8 mouse cellular contexts compared by ENCODE assay signal in the genomic region with DNA sequence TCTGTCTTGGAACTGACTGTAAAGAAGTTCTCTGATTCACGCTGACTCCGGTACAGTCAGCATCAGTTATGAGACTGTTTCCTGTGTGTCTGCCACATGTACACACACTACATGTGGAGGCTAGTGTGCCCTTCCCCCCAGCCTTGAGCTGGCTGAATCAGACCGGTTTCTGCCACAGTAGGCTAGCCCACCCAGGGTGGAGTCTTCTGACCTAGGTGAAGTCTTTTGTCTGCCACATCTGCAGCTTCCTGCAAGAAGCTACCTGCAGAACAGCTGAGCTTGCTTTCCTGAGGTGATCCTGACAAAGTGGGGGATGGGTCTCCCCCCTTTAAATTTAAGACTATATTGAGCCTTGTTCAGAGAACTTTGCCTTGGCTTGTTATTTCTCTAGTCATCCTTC. TPM values are rescaled to one million over a fixed set of nuclear protein-coding genes. Genes with fewer than 3 reads are reported as not detected.
DNase-seq lines count a peak whose midpoint lies in the region; ATAC-seq and TF ChIP-seq lines count a peak whose summit lies in the region.

A gene (minus strand): TSS at position 146 of the 400 bp plus-strand sequence.

- H3K36me3 ChIP-seq in megakaryocyte, embryonic 14.5 days (replicated peaks; ENCODE audit: low read length): peaks cover 17% of the 10 kb centered on the region

- H3K4me1 ChIP-seq in megakaryocyte, embryonic 14.5 days: peaks cover 21% of the 10 kb centered on the region

- H3K27me3 ChIP-seq in megakaryocyte, embryonic 14.5 days (replicated peaks): no peaks in the 10 kb centered on the region

- DNase-seq in layer of hippocampus, adult 2 months (ENCODE audit: low spot score in 2 of 2): no peak
- DNase-seq in layer of hippocampus, adult 9-10 months (ENCODE audit: low spot score): no peak
- DNase-seq in adrenal gland, postnatal 10 days: no peak
- DNase-seq in gastrocnemius, adult 8-10 months (ENCODE audit: low spot score in 2 of 2): no peak
- DNase-seq in embryo, embryonic 10 days (ENCODE audit: low spot score): no peak
- no peak for DNase-seq in cerebellum, postnatal 36 days

- H3K4me3 ChIP-seq in layer of hippocampus, adult 2 months: peak within 1 kb of the TSS; percentile 78
- H3K4me3 ChIP-seq in megakaryocyte, embryonic 14.5 days (replicated peaks): peak within 1 kb of the TSS; percentile 97

- no peaks in the 10 kb centered on the region for H3K9me3 ChIP-seq in megakaryocyte, embryonic 14.5 days

- ATAC-seq in inflammation-experienced regulatory T-cells, adult 6 months: no peak

- peak within 1 kb of the TSS; percentile 93 for H3K27ac ChIP-seq in layer of hippocampus, adult 2 months

- TF ChIP-seq CTCF in layer of hippocampus, adult 2 months (conservative IDR thresholded peaks at IDR 0.05): no peak

RNA-seq across cellular contexts. Expression of the gene that starts here (rescaled TPM):
- total RNA-seq in layer of hippocampus, adult 2 months (2021): 10 to 100 TPM; 85.7 to 92.9 TPM
- 10 to 100 TPM; 77.6 to 77.7 TPM for total RNA-seq in adrenal gland, postnatal 10 days (2021)
- 10 to 100 TPM; 33.2 to 42.5 (median 37.5) TPM for total RNA-seq in gastrocnemius, adult 8-10 months (2022)
- polyA plus RNA-seq in inflammation-experienced regulatory T-cells, adult 6 months (2017; shearing (Covaris generic)): 10 to 100 TPM; 74.4 to 98.1 (median 87.7) TPM
- polyA plus RNA-seq in megakaryocyte, embryonic 14.5 days (2012; ENCODE audit: insufficient read depth, low replicate concordance): 1.3 and 8.8 TPM in 2 replicates
